Mouse (Mus musculus): ENCODE measurements at regions not wholly inside any gene's neighbourhood (a gene's known extent, or its start where the extent isn't known, plus 50 kb on each side); places are given as distances from the start of the nearest gene placed in this dataset.

DNA sequence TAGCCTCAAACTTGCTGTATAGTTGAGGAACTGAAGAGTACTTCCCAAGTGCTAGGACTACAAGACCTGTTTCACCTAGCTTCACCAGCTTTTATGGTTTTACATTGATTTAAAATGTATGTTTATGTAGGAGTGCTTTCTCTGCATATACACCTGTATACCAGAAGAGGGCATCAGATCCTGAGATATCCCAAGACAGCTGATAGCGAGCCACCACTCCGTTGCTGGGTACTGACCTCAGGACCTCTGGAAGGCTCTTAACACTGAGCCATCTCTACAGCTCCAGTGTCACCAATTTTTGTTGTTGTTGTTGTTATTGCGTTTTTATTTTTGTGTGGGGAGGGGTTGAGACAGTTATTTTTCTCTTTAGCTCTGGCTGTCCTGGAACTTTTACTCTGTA lies 55.9 kb upstream of the Ddx3x start:
- peak; percentile 13 to 25 for DNase-seq (ENCODE audit: low spot score in 2 of 2)

DNA sequence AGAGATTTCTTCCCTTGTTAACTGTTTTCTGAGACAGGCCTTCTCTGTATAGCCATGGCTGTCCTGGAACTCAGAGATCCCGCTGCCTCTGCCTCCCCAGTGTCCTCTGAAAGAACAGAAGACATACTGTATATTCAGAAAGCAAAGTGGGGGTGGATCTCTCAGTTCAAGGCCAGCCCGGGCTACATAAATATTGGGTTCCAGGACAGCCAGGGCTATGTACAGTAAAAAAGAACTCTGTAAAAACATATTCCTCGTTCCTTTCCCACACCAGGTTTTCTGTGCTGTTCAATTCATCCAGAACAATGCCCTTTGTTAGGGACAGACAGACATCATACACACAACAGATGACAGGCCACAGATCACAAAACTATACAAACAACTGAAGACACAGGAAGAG lies 54.3 kb upstream of the Ddx3x start:
- no peak for DNase-seq (ENCODE audit: low spot score in 2 of 2)

DNA sequence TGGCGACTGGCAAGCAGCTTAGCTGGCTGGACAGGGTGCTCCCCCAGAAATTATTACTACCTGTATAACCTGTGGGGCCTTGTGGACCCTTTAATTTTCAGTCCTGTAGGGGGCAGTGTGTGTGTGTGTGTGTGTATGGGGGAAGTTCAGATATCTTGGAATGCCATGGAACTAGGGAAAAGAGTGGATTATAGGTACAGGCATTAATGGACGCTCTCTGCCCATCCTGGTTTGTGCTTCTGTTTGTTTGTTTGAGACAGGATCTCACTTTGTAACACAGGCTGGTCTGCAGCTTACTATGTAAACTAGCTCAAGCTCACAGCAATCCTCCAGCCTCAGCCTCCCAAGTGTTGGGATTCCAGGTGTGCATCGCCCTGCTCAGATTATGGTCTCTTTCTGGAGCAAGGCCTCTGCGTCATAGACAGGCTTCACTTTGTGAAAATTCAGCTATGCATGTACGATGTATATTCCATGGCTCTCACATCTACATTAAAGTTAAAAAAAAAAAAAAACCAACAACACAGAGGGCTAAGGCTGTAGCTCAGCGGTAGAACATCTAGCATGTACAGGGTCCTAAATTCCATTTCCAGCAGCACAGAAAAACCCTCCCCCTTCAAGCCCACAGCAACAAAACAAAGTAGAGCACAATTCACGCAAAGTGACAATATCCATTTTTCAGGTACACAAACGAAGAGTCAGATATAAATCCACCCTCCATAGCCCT lies 50.7 kb upstream of the Ddx3x start:
- DNase-seq (ENCODE audit: low spot score in 2 of 2): peak in 1 of 2 experiments; percentile 41

DNA sequence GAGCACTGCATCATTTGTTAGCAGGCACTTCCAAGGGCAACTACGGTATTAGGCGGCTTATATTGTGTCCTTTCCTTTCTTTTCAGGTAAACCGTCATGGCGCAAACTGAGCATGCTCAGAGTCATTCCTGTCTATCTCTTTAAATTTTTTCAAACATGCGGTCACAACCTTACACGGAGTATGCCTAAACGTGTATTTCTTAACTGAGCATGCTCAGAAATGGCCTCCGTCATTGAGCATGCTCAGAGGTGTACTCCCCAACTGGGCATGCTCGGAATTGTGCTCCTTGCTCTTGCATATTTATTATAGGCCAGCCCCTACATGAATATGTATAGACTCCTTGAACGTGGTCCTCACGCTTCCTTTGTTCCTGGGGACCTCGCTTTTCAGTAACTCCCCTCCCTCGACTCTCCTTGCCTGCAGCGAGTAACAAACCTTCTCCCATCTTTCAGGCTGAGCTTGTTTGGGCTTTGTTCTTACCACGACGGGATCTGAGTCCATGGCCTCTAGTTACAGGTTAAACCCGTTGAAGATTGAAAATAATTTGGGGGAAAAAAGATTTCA lies 50.1 kb upstream of the Ddx3x start:
- peak; percentile 82 to 84 for DNase-seq (ENCODE audit: low spot score in 2 of 2)
